Mouse (Mus musculus) embryonic stem cell, embryonic (primary cell): Measurements from ENCODE around the gene Kcnh7.

Source experiments
- CTCF ChIA-PET, 4 experiments: fragments of 300-600 bp in 2 of 4; fragments of 350-600 bp in 2 of 4; sonication (Branson Sonifier 250); formaldehyde crosslinking; loops; one replicate each; lab custom pipeline; 2022; ENCODE audit warnings: inconsistent platforms in 2 of 4; lab: Charles Lee
- POLR2A ChIA-PET, 4 experiments: fragments of 300-600 bp in 2 of 4; fragments of 350-600 bp in 2 of 4; sonication (Branson Sonifier 250); formaldehyde crosslinking; loops; one replicate each; lab custom pipeline; 2022; ENCODE audit warnings: antibody characterized with exemption in 4 of 4, inconsistent platforms in 1 of 4; lab: Charles Lee

Kcnh7 gene

DNA sequence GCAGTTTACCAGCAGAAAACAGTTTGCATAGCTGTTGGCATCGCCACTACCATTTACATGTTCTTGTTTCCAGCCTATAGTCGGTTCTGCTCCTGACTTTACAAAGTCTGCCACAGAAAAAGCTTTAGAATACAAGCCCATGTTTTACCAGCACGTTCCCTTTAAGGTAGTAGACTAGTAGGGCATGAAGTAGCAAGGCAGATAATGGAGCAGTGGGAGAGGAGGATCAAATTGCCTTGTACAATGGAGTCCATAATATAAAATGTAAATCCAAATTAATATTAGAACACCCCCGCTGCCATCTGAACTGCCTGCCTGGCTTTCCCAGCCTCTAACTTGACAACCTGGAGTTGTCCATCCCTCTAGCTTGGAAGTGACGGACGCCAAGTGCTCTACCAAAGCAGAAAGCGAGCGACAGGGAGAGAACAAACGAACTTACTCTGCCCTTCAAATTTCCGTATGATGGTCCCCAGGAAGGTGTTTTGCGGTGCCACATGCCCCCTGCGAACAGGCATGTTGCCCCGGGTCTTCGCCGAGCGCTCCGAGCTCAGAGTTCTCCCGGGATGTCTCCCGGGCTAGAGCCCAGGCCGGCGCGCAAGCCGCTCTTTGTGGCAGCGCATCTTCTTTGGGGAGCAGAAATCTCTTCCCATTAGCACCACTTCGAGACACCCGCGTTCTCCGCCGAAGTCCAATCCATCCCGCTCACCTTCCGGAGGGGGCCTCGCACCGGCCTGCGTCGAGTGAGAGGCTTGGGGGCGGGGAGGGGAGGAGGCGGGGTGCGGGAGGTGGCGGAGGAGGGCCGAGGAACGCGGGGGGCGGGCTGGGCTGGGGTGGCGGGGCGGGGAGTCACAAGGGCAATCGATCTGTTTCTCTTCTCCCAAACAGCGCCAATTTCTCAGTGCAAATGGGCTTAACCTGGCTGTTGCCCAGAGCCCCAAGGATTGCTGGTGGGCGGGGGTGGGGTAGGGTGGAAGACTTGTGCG, at the start of gene Kcnh7:
Gene Kcnh7 (minus strand): TSS at position 725 of the 983 bp plus-strand sequence.
- POLR2A ChIA-PET: interaction anchor here in 1 of 4 experiments (0.6 to 0.8 kb wide), 2 partner anchors 13 to 14 kb away, joined by 4 to 5 read pairs; no protein-coding TSS in a partner anchor
- CTCF ChIA-PET: no interaction called here

DNA sequence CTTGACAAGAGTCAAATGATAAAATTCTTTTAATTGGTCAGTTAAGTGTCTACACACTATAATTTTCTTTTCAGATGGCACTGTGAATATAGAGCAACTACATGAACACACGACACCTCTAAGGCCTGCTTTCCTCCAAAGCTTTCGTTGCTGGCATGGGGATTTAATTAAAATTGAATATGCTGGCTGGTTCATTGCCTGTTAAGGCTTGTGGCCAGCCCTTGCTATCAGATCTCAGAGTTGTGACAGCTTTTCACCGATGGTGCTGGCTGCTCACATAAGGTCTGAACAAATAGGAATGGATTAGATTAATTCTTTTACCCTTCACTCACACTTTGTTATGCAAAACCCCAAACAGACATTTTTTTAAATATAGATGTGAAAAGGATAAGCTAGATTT, 23.3 kb upstream of the Kcnh7 start:
- POLR2A ChIA-PET: no interaction called here
- CTCF ChIA-PET: no interaction called here

GRCm38 (mm10) chr2:63186014-63186413, 1.9 kb upstream of the Kcnh7 start:
- ChIA-PET POLR2A (no interaction called here), CTCF (no interaction called here)

DNA sequence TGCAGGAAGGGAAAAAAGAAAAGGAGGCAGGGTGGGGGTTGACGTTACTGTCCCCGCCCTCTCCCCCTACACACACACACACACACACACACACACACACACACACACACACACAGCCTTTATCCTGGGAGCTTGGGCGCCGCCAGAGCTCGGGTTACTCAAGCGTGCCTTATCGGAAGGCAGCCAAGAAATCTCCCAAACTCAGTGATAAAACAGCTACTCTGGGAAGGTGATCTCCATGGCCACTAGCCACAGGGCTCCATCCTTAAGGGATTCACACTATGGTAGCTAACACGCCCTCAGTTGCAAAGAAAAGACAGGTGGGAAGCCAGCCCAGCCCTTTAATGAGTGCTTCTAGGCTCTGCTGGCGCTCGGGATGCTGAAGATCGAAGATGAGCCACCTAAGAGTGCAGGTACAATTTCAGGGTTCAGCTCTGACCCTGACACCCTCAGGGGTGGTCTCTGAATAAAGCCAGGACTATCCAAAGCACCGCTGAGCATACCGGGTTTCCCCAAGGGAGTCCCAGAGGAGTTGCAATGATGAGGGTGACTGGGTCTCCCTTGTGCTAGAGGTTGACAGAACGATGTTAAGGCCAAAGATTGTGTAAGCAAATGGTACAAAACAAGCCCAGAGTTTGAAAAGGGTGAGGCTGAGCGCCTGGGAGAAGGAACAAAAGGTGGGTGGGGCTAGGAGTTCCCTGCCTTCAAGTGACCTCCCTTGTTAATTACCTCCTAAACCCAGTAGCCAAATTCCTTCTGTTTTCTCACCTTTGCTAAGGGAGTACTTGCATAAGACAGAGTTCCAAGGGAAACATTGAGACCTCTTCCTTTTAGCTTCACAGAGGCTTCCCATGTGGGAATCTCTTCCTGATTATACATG, 704 bp upstream of the Kcnh7 start:
- ChIA-PET POLR2A (interaction anchor here in 1 of 4 experiments (0.8 kb wide), 1 partner anchor 14 kb away, joined by 4 read pairs; no protein-coding TSS in a partner anchor), CTCF (no interaction called here)

- ChIA-PET POLR2A (no interaction called here), CTCF (no interaction called here)
Observed at GRCm38 (mm10) chr2:63153701-63154100, 30.4 kb downstream of the Kcnh7 start.

DNA sequence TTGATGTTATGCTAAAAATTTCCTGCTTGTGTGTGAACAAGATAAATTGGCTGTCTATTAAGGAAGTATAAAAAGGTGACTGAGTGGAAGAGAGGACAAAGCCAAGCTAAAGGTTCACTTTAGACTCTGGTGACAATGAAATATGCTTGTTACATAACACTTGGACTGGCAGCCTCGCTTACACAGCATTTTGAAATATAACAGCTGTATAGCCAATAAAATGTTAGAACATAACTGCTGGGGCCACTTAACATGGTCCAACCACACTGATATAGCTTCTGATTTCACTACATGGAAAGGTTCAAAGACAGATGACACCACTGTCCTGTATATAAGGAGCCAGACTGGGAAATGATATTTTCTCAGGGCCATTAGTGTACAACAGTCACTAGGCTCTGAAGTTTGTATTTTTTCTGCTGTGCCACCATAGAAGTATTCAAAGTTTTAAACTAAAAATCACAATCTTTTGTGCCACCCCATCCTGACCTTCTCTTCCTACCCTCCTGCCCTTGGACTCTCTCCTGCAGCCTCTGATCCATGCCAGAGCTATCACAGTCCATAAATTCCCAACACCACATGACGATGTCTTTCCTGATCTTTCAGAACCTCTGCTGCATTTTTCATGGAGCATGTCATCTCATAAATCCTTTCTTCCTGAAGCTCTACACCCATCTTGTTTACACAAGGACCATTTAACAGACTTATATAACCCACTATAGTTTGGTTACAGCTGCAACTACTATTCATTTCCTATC, 56.1 kb downstream of the Kcnh7 start:
- ChIA-PET POLR2A (no interaction called here), CTCF (no interaction called here)

- CTCF ChIA-PET: no interaction called here
- POLR2A ChIA-PET: no interaction called here
Observed at GRCm38 (mm10) chr2:63120316-63120715, 63.8 kb downstream of the Kcnh7 start.

- CTCF ChIA-PET: no interaction called here
- POLR2A ChIA-PET: no interaction called here
Observed at GRCm38 (mm10) chr2:63117209-63118193, 66.6 kb downstream of the Kcnh7 start.

- CTCF ChIA-PET: no interaction called here
Observed at GRCm38 (mm10) chr2:63105971-63106370, 78.1 kb downstream of the Kcnh7 start.

GRCm38 (mm10) chr2:63099676-63100075, 84.4 kb downstream of the Kcnh7 start:
- POLR2A ChIA-PET: no interaction called here
- CTCF ChIA-PET: no interaction called here

More at GRCm38 (mm10) chr2:63105971-63106370, 78.1 kb downstream of the Kcnh7 start:
- POLR2A ChIA-PET: no interaction called here

DNA sequence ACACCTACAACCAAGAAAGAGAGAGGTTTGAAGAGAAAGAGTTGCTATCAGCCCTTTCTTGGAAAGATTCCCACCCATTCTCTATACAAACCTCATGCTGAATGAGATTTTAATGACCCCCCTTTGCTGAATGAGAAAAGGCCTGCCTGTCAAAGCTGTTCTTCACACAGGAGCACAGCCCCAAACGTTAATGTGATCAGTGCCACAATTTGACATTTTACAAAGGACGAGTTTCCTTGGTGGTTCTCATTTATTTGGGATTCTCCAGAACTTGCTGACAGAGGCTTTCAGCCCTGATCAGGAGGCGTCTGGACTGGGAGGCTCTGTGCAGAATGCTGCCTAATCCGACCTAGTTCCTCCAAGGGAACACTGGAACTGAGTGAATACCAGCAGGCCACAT, 92.3 kb downstream of the Kcnh7 start:
- POLR2A ChIA-PET: no interaction called here
- CTCF ChIA-PET: no interaction called here

GRCm38 (mm10) chr2:63090447-63090846, 93.6 kb downstream of the Kcnh7 start:
- CTCF ChIA-PET: no interaction called here

GRCm38 (mm10) chr2:63058386-63058785, 125.7 kb downstream of the Kcnh7 start:
- POLR2A ChIA-PET: no interaction called here
- CTCF ChIA-PET: no interaction called here

More at GRCm38 (mm10) chr2:63090447-63090846, 93.6 kb downstream of the Kcnh7 start:
- POLR2A ChIA-PET: no interaction called here

GRCm38 (mm10) chr2:63049884-63050283, 134.2 kb downstream of the Kcnh7 start:
- ChIA-PET CTCF (no interaction called here), POLR2A (no interaction called here)

GRCm38 (mm10) chr2:63039718-63040117, 144.4 kb downstream of the Kcnh7 start:
- CTCF ChIA-PET: no interaction called here
- POLR2A ChIA-PET: no interaction called here

DNA sequence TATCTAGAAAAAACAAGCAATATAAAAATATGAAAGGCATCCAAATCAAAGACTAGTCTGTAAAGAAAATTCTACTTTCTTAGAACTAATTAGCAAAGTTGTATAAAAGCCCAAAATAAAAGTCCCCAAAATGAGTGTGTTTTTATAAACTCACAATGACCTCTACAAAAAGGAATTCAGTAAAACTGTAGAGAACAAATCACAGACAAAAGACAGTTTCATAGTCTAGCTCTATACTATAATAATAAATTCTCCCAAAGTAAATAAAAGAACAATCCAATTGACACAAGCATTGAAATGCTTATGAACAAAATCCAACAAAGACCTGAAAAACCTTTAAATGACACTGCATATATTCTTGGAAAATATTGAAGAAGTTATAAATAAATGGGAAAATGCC, 169.2 kb downstream of the Kcnh7 start:
- ChIA-PET POLR2A (no interaction called here), CTCF (no interaction called here)

DNA sequence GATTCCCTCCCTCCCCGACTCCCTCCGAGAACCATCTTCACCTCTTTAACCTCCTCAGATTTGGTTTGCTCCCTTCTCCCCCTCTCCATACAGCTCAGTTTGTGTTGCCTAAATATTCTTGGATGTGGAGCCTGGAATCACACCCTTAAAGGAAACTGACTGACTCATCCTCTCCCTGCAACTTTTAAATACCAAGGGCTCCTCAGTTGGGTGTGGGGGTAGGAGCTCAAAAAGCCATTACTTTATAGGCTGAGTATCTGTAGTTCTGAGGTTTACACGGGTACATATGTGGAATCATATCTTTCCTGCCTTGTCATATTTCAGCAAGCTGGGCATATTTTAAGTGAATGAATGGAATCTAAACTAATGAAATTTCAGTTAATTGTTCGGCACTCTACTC, 174.9 kb downstream of the Kcnh7 start:
- CTCF ChIA-PET: no interaction called here
- POLR2A ChIA-PET: no interaction called here

DNA sequence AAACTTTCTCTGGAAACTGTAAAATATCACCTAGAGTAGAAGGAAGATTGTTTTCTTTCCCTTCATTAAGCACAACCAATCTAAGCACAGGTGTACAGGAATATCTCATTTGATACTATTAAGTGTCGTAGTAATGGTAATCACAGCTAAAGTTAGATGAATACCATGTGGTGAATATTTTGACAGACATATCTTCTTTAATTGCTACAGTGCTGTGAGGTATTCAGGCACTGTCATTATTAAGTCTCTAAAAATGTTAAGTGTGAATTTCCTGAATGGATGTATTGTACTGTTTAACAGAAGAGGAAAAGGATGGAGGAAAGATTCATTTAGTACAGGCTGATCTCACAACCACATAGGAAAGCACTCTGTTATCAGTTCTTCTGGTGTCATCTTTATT, 181.3 kb downstream of the Kcnh7 start:
- POLR2A ChIA-PET: no interaction called here

More for the DNA sequence above, 181.3 kb downstream of the Kcnh7 start:
- CTCF ChIA-PET: no interaction called here
